Mouse (Mus musculus): ENCODE measurements at regions not wholly inside any gene's neighbourhood (a gene's known extent, or its start where the extent isn't known, plus 50 kb on each side); places are given as distances from the start of the nearest gene placed in this dataset.

- no peak for TF ChIP-seq CTCF (conservative IDR thresholded peaks at IDR 0.05; ENCODE audit: insufficient read depth, insufficient read length, low read depth, low read length)
- TF ChIP-seq POLR2A (IDR thresholded peaks at IDR 0.05; ENCODE audit: low read depth, low read length) = no peak
These were observed 171.3 kb upstream of the Cd180 start for GRCm38 (mm10) chr13:102522080-102522479.
